Mouse (Mus musculus) MEL (cell line): Measurements from ENCODE around the gene Gm49361. TPM values are rescaled to one million over a fixed set of nuclear protein-coding genes. Genes with fewer than 3 reads are reported as not detected.

Experiments
- DNase-seq: peaks from one replicate; pipeline ENCODE4 v3.0.0; 2011; ENCODE audit warnings: low read depth, low spot score
- H3K27ac ChIP-seq: 2 replicates; pipeline ENCODE4 v1.5.1; 2012; ENCODE audit warnings: low read depth, mild to moderate bottlenecking, control low read depth, low read length, moderate library complexity; ENCODE audit not compliant: control insufficient read depth
- H3K27me3 ChIP-seq, 2 experiments: fragments of 150-350 bp in 1 of 2; sonication (generic) in 1 of 2; 2 replicates each; pipeline ENCODE4 v1.6.1; 2012; ENCODE audit warnings: low read length in 2 of 2, mild to moderate bottlenecking in 2 of 2, improper control_type of control experiment in 1 of 2, moderate library complexity in 1 of 2; ENCODE audit not compliant: insufficient read depth in 2 of 2, control insufficient read depth in 1 of 2
- H3K36me3 ChIP-seq, 2 experiments: 2 replicates each; pipeline ENCODE4 v1.6.1; 2012 to 2014; ENCODE audit warnings: low read length in 2 of 2, improper control_type of control experiment in 1 of 2, inconsistent platforms in 1 of 2, mild to moderate bottlenecking in 1 of 2; ENCODE audit not compliant: insufficient read depth in 2 of 2, control insufficient read depth in 1 of 2
- H3K4me1 ChIP-seq, 2 experiments: fragments of 150-350 bp in 1 of 2; sonication (generic) in 1 of 2; 2 replicates each; pipeline ENCODE4 v1.6.1; 2012; ENCODE audit warnings: low read length in 2 of 2, improper control_type of control experiment in 1 of 2, mild to moderate bottlenecking in 1 of 2; ENCODE audit not compliant: insufficient read depth in 2 of 2, control insufficient read depth in 1 of 2
- H3K4me3 ChIP-seq, 2 experiments: fragments of 150-350 bp in 1 of 2; sonication (generic) in 1 of 2; 2 replicates each; pipeline ENCODE4 v1.5.1; 2012; ENCODE audit warnings: low read depth in 2 of 2, low read length in 2 of 2, mild to moderate bottlenecking in 2 of 2, moderate library complexity in 2 of 2, control low read depth in 1 of 2, improper control_type of control experiment in 1 of 2; ENCODE audit not compliant: control insufficient read depth in 1 of 2, insufficient read depth in 1 of 2
- H3K79me2 ChIP-seq: 2 replicates; pipeline ENCODE4 v1.6.1; 2012; ENCODE audit warnings: mild to moderate bottlenecking, low read length, moderate library complexity; ENCODE audit not compliant: control insufficient read depth, poor library complexity, insufficient read depth
- H3K9ac ChIP-seq: 2 replicates; pipeline ENCODE4 v1.6.1; 2012; ENCODE audit warnings: low read depth, mild to moderate bottlenecking, control low read depth, low read length, moderate library complexity; ENCODE audit not compliant: control insufficient read depth, poor library complexity, severe bottlenecking
- H3K9me3 ChIP-seq: fragments of 150-350 bp; sonication (generic); replicated peaks from 2 replicates; pipeline ENCODE4 v1.6.1; 2012; ENCODE audit warnings: mild to moderate bottlenecking, low read length, improper control_type of control experiment, moderate library complexity; ENCODE audit not compliant: insufficient read depth
- BHLHE40 ChIP-seq: IDR thresholded peaks from 2 replicates; pipeline ENCODE4 v1.6.1; 2012; ENCODE audit warnings: low read depth, mild to moderate bottlenecking, inconsistent platforms, low read length, improper control_type of control experiment, borderline replicate concordance
- CTCF ChIP-seq, 3 experiments: IDR thresholded peaks in 2 of 3; conservative IDR thresholded peaks in 1 of 3; 2 replicates each; pipeline ENCODE4 v1.5.1; 2011 to 2012; ENCODE audit warnings: low read length in 3 of 3, low read depth in 2 of 3, mild to moderate bottlenecking in 2 of 3, improper control_type of control experiment in 1 of 3, inconsistent platforms in 1 of 3, mixed read lengths in 1 of 3, moderate library complexity in 1 of 3; ENCODE audit not compliant: control insufficient read depth in 1 of 3, insufficient read depth in 1 of 3, poor library complexity in 1 of 3, severe bottlenecking in 1 of 3
- EP300 ChIP-seq, 2 experiments: IDR thresholded peaks; 2 replicates each; pipeline ENCODE4 v1.6.1; 2011; ENCODE audit warnings: improper control_type of control experiment in 2 of 2, low read length in 2 of 2, low read depth in 1 of 2, mild to moderate bottlenecking in 1 of 2
- GABPA ChIP-seq: IDR thresholded peaks from 2 replicates; pipeline ENCODE4 v1.6.1; 2012; ENCODE audit warnings: low read depth, mild to moderate bottlenecking, inconsistent platforms, low read length, improper control_type of control experiment, moderate library complexity
- HCFC1 ChIP-seq: IDR thresholded peaks from 2 replicates; pipeline ENCODE4 v1.6.1; 2012; ENCODE audit warnings: low read depth, mild to moderate bottlenecking, inconsistent platforms, low read length, improper control_type of control experiment, moderate library complexity
- KAT2A ChIP-seq: conservative IDR thresholded peaks from 2 replicates; pipeline ENCODE4 v1.6.1; 2012; ENCODE audit warnings: low read depth, low read length, improper control_type of control experiment, inconsistent platforms
- MYC ChIP-seq: IDR thresholded peaks from 2 replicates; pipeline ENCODE4 v1.6.1; 2011; ENCODE audit warnings: low read depth, mild to moderate bottlenecking, low read length, improper control_type of control experiment, moderate library complexity
- POLR2AphosphoS5 ChIP-seq: IDR thresholded peaks from 2 replicates; pipeline ENCODE4 v1.6.1; 2012; ENCODE audit warnings: low read depth, borderline replicate concordance, mild to moderate bottlenecking, inconsistent platforms, low read length, moderate library complexity, mixed read lengths
- RAD21 ChIP-seq: IDR thresholded peaks from 2 replicates; pipeline ENCODE4 v1.6.1; 2011; ENCODE audit warnings: mild to moderate bottlenecking, low read depth, low read length, improper control_type of control experiment
- SIN3A ChIP-seq: IDR thresholded peaks from 2 replicates; pipeline ENCODE4 v1.6.1; 2012; ENCODE audit warnings: low read length, improper control_type of control experiment, inconsistent platforms
- SMC3 ChIP-seq: IDR thresholded peaks from 2 replicates; pipeline ENCODE4 v1.6.1; 2011; ENCODE audit warnings: low read depth, low read length, improper control_type of control experiment
- UBTF ChIP-seq: IDR thresholded peaks from 2 replicates; pipeline ENCODE4 v1.6.1; 2012; ENCODE audit warnings: low read depth, mild to moderate bottlenecking, inconsistent platforms, low read length, improper control_type of control experiment, moderate library complexity, borderline replicate concordance; ENCODE audit not compliant: insufficient read depth
- USF1 ChIP-seq: IDR thresholded peaks from 2 replicates; pipeline ENCODE4 v1.6.1; 2014; ENCODE audit warnings: low read depth, mild to moderate bottlenecking, inconsistent platforms, low read length, improper control_type of control experiment, moderate library complexity
- USF2 ChIP-seq, 2 experiments: IDR thresholded peaks; 2 replicates each; pipeline ENCODE4 v1.6.1; 2011 to 2012; ENCODE audit warnings: improper control_type of control experiment in 2 of 2, low read length in 2 of 2, borderline replicate concordance in 1 of 2, inconsistent platforms in 1 of 2, low read depth in 1 of 2, mild to moderate bottlenecking in 1 of 2; ENCODE audit not compliant: insufficient read depth in 1 of 2
- ZC3H11A ChIP-seq: IDR thresholded peaks from 2 replicates; pipeline ENCODE4 v1.6.1; 2012; ENCODE audit warnings: low read depth, mild to moderate bottlenecking, inconsistent platforms, low read length, improper control_type of control experiment
- ZKSCAN1 ChIP-seq: IDR thresholded peaks from 2 replicates; pipeline ENCODE4 v1.6.1; 2012; ENCODE audit warnings: low read depth, mild to moderate bottlenecking, inconsistent platforms, low read length, improper control_type of control experiment, moderate library complexity
- ZNF384 ChIP-seq: IDR thresholded peaks from 2 replicates; pipeline ENCODE4 v1.6.1; 2012; ENCODE audit warnings: low read depth, mild to moderate bottlenecking, inconsistent platforms, low read length, improper control_type of control experiment
- polyA plus RNA-seq, 2 experiments: library from polyadenylated mRNA; stranded (reverse) in 1 of 2; unstranded in 1 of 2; fragments of >175 nt in 1 of 2; fragments of >200 nt in 1 of 2; gene quantifications; 2 replicates each; pipeline versions ENCODE4 v1.2.1 to v1.2.4; 2012; ENCODE audit warnings: low replicate concordance in 2 of 2, low read depth in 1 of 2; ENCODE audit not compliant: insufficient read length in 2 of 2, insufficient read depth in 1 of 2, missing spikeins in 1 of 2
- total RNA-seq: library from RNA; depleted of rRNA; stranded (reverse); fragments of 300-350 nt; gene quantifications from 2 replicates; pipeline ENCODE4 v1.2.3, GENCODE M21; 2012

Gm49361 gene
- total and polyA plus RNA-seq, 3 experiments = not detected

- Histone ChIP-seq H3K4me1 (no peaks in the 10 kb centered on the region), H3K79me2 (no peaks in the 10 kb centered on the region), H3K4me3 (no peak overlapping the region), H3K27me3 (no peaks in the 10 kb centered on the region; a peak in 1 of 4 replicates), H3K9ac (no peak overlapping the region), H3K27ac (no peak overlapping the region), H3K36me3 (peaks cover 0 to 3% of the 10 kb centered on the region in 2 experiments; a peak in 1 of 4 replicates), H3K9me3 (no peaks in the 10 kb centered on the region)
- DNase-seq = peak; percentile 74
- peak; percentile 79 for TF ChIP-seq RAD21
- TF ChIP-seq CTCF (IDR thresholded peaks at IDR 0.05 in 2 of 3, conservative IDR thresholded peaks at IDR 0.05 in 1 of 3; ENCODE audit: control insufficient read depth in 1 of 3, insufficient read depth in 1 of 3, low read depth in 2 of 3, low read length in 3 of 3, poor library complexity in 1 of 3, severe bottlenecking in 1 of 3) = peak; percentile 67 to 85 (median 79)
- TF ChIP-seq ZNF384 = no peak
- TF ChIP-seq SMC3 = peak; percentile 86
- TF ChIP-seq ZC3H11A = peak; percentile 83
Observed at GRCm38 (mm10) chr14:57684579-57684978, 61.3 kb downstream of the Gm49361 start.

- DNase-seq = no peak
- Histone ChIP-seq H3K27me3 (no peaks in the 10 kb centered on the region; a peak in 1 of 4 replicates), H3K4me3 (no peak overlapping the region), H3K79me2 (no peaks in the 10 kb centered on the region), H3K27ac (no peak overlapping the region), H3K4me1 (no peaks in the 10 kb centered on the region), H3K9me3 (no peaks in the 10 kb centered on the region), H3K9ac (no peak overlapping the region), H3K36me3 (peaks cover 0 to 3% of the 10 kb centered on the region in 2 experiments; a peak in 1 of 4 replicates)
- TF ChIP-seq KAT2A (no peak), ZKSCAN1 (no peak), USF2 (IDR thresholded peaks at IDR 0.05; ENCODE audit: borderline replicate concordance in 1 of 2, insufficient read depth in 1 of 2, low read depth in 1 of 2, low read length in 2 of 2) (no peak), GABPA (no peak), UBTF (no peak), RAD21 (no peak)
Observed at GRCm38 (mm10) chr14:57682751-57683150, 63.2 kb downstream of the Gm49361 start.

GRCm38 (mm10) chr14:57679958-57680535 is 65.9 kb downstream of the Gm49361 start:
- H3K9me3 ChIP-seq = no peaks in the 10 kb centered on the region
- 0 out of 2 replicates have a peak overlapping the region, but pooled peaks have one; percentile 25 for H3K9ac ChIP-seq
- H3K4me3 ChIP-seq = no peak overlapping the region
- no peaks in the 10 kb centered on the region; a peak in 1 of 4 replicates for H3K27me3 ChIP-seq
- H3K79me2 ChIP-seq = no peaks in the 10 kb centered on the region
- H3K36me3 ChIP-seq = peaks cover 0 to 3% of the 10 kb centered on the region in 2 experiments; a peak in 1 of 4 replicates
- TF ChIP-seq EP300 (IDR thresholded peaks at IDR 0.05; ENCODE audit: low read depth in 1 of 2, low read length in 2 of 2) (no peak), ZC3H11A (peak; percentile 74), BHLHE40 (peak; percentile 41), SMC3 (peak; percentile 85), HCFC1 (peak; percentile 32; the same call in 1 of the 2 replicates), RAD21 (peak; percentile 88), USF1 (no peak), MYC (peak; percentile 51; the same call in 1 of the 2 replicates), ZNF384 (peak; percentile 91), CTCF (IDR thresholded peaks at IDR 0.05 in 2 of 3, conservative IDR thresholded peaks at IDR 0.05 in 1 of 3; ENCODE audit: control insufficient read depth in 1 of 3, insufficient read depth in 1 of 3, low read depth in 2 of 3, low read length in 3 of 3, poor library complexity in 1 of 3, severe bottlenecking in 1 of 3) (peak; percentile 75 to 95 (median 79)), POLR2AphosphoS5 (no peak), USF2 (IDR thresholded peaks at IDR 0.05; ENCODE audit: borderline replicate concordance in 1 of 2, insufficient read depth in 1 of 2, low read depth in 1 of 2, low read length in 2 of 2) (no peak), SIN3A (peak; percentile 59; the same call in 1 of the 2 replicates)
- H3K27ac ChIP-seq = no peak overlapping the region
- H3K4me1 ChIP-seq = no peaks in the 10 kb centered on the region
- peak; percentile 89 for DNase-seq
